Mouse (Mus musculus) kidney, embryonic 14.5 days (tissue): ENCODE data around the gene Inka1. TPM values are rescaled to one million over a fixed set of nuclear protein-coding genes. Genes with fewer than 3 reads are reported as not detected.
"Not testable (repeated sequence)": the region's sequence is repeated elsewhere in the genome, so short reads cannot be mapped to it uniquely, and the experiment has no call there.

Experiments used
- ATAC-seq: fragments of 200-750 bp; cut with Nextera tagmentation; 2 replicates; pipeline ENCODE4 v1.8.0; 2017; ENCODE audit warnings: moderate number of reproducible peaks, mild to moderate bottlenecking, moderate TSS enrichment, moderate library complexity; ENCODE audit not compliant: low FRiP score, low TSS enrichment
- H3K27ac ChIP-seq: fragments of 300-500 bp; sonication (generic); 2 replicates; pipeline ENCODE4 v1.5.1; 2014; ENCODE audit warnings: low read depth, mild to moderate bottlenecking, low read length, moderate library complexity, mixed read lengths
- H3K27me3 ChIP-seq: fragments of 300-500 bp; sonication (generic); 2 replicates; pipeline ENCODE4 v1.6.1; 2014; ENCODE audit warnings: mild to moderate bottlenecking, low read length; ENCODE audit not compliant: control insufficient read depth, insufficient read depth
- H3K36me3 ChIP-seq: fragments of 300-500 bp; sonication (generic); 2 replicates; pipeline ENCODE4 v1.6.1; 2014; ENCODE audit warnings: low read length, mixed read lengths; ENCODE audit not compliant: control insufficient read depth, insufficient read depth
- H3K4me1 ChIP-seq: fragments of 300-500 bp; sonication (generic); 2 replicates; pipeline ENCODE4 v1.6.1; 2014; ENCODE audit warnings: low read length, mixed read lengths; ENCODE audit not compliant: control insufficient read depth, insufficient read depth
- H3K4me2 ChIP-seq: fragments of 300-500 bp; sonication (generic); replicated peaks from 2 replicates; pipeline ENCODE4 v1.6.1; 2014; ENCODE audit warnings: low read depth, mild to moderate bottlenecking, low read length
- H3K4me3 ChIP-seq: fragments of 300-500 bp; sonication (generic); 2 replicates; pipeline ENCODE4 v1.5.1; 2014; ENCODE audit warnings: mild to moderate bottlenecking, low read length
- H3K9ac ChIP-seq: fragments of 300-500 bp; sonication (generic); 2 replicates; pipeline ENCODE4 v1.6.1; 2014; ENCODE audit warnings: low read depth, mild to moderate bottlenecking, low read length, moderate library complexity
- H3K9me3 ChIP-seq: fragments of 300-500 bp; sonication (generic); 2 replicates; pipeline ENCODE4 v1.6.1; 2016; ENCODE audit warnings: low read length; ENCODE audit not compliant: control insufficient read depth
- WGBS: fragments of 180-500 bp; shearing (Covaris S2); extraction: QIAGEN DNeasy Blood & Tissue Kit; methylation state at CpG from one replicate; pipeline ENCODE4 v1.1.7; 2014; 5-methylcytosine and 5-hydroxymethylcytosine counted together
- polyA plus RNA-seq: library from polyadenylated mRNA; unstranded; fragments of >200 nt; fragmentation: Nextera tagmentation; extraction: Ambion mirVana; gene quantifications from 2 replicates; pipeline ENCODE4 v1.2.1, GENCODE M21; 2014

The Inka1 gene
- polyA plus RNA-seq: 64.1 and 69.0 TPM in 2 replicates

DNA sequence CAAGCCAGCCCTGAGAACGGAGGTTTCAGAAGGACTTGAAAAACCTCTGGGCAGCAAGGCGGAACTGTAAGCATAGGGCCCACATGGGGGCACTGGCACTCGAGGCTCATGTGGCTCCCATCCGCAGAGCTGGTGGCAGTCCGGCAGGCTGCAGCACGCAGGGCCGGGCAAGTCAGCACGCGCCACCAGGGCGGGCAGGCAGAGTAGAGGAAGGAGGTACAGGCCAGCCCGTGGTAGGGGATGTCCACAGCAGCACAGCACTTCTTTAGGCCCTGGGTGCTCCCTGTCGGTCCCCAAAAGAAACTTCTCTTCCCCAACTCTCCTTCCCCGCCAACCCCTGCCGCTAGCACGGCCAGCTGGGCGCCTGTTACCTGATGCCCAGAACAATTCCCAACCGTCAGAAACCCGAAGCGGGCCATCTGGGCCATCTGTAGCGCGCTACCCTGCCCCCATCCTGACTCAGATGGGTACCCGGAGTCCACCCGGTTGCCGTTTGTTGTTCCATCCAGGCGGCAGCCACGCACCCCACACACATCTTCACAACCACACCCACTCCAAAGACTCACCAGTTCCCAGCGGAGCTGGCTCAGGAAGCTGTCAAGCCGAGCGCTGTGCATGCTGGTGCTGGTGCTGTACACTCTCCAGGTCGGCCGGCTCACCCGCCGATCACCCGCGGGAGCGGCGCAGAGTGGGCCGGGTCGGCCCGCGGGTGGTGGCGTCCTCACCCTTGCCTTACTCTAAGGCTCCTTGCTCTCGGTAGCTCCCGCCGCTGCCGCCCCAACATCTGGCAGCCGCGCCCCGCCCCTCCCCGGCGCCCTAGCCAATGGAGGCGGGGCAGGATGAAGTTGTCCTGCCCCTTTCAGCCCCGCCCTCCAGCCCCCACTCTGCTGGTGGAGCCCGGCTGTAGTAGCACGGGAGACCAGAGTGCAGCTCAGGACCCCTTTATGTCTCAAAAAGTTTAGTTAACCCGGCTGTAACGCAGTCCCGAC lies at the start of gene Inka1:
Gene Inka1, minus strand, starts transcription at position 749 of the 989 bp plus-strand sequence.
- H3K4me1 ChIP-seq: peaks cover 40% of the 10 kb centered on the region
- WGBS: 0% methylated on average over 55 of the region's 58 CpGs
- ATAC-seq: peak; percentile 64
- no peaks in the 10 kb centered on the region for H3K27me3 ChIP-seq
- H3K9me3 ChIP-seq: no peaks in the 10 kb centered on the region
- peak within 1 kb of the TSS; percentile 100 for H3K27ac ChIP-seq
- peak within 1 kb of the TSS; percentile 45 for H3K4me2 ChIP-seq
- H3K9ac ChIP-seq: peak within 1 kb of the TSS; percentile 79
- peak within 1 kb of the TSS; percentile 53 for H3K4me3 ChIP-seq
- peaks cover 3% of the 10 kb centered on the region; the same call in 1 of the 2 replicates for H3K36me3 ChIP-seq

DNA sequence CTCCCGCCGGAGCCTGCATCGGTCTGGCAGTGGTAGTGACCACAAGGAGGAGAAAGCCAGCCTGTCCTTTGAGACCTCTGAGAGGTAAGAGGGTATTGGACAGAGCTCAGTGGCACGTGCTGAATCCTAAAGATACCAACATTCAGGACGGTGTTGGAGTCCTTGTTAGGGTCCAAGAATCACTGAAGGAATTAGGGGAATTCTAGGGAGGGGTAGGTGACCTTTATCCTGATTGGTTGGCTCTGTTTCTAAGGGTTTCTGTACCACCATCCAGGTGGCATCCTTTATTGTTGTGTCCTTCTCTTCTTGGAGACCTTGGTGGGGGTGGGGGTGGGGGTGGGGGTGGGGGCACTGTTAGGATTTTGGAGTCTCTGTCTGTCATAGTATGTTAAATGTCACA lies 46.4 kb upstream of the Inka1 start:
- Histone ChIP-seq H3K27ac (no peak overlapping the region), H3K4me3 (no peak overlapping the region), H3K27me3 (no peaks in the 10 kb centered on the region), H3K9me3 (no peaks in the 10 kb centered on the region), H3K9ac (no peak overlapping the region), H3K4me1 (no peaks in the 10 kb centered on the region), H3K36me3 (peaks cover 57% of the 10 kb centered on the region), H3K4me2 (no peak overlapping the region)
- 92% methylated on average over 5 of the region's 5 CpGs for WGBS
- no peak for ATAC-seq

DNA sequence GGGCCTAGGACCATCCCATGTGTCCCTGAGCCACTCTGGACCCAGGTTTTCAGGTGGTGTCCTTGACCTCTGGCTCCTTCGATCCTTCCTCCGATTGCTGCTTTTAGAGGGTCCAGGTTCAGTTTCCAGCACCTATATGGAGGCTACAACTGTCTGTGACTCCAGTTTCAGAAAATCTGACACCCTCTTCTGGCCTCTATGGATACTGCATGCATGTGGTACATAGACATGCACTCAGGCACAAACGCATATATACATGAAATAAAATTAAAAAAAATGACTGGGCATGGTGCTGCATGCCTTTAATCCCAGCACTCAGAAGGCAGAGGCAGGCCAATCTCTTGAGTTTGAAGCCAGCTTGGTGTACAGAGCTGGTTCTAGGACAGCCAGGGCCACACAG lies 42.2 kb upstream of the Inka1 start:
- no peak overlapping the region for H3K4me3 ChIP-seq
- peaks cover 57% of the 10 kb centered on the region for H3K36me3 ChIP-seq
- no peaks in the 10 kb centered on the region for H3K9me3 ChIP-seq
- no peak for ATAC-seq
- no peak overlapping the region for H3K4me2 ChIP-seq
- no peaks in the 10 kb centered on the region for H3K4me1 ChIP-seq
- 95% methylated on average over 3 of the region's 3 CpGs for WGBS
- no peak overlapping the region for H3K9ac ChIP-seq
- H3K27ac ChIP-seq: no peak overlapping the region
- H3K27me3 ChIP-seq: no peaks in the 10 kb centered on the region

DNA sequence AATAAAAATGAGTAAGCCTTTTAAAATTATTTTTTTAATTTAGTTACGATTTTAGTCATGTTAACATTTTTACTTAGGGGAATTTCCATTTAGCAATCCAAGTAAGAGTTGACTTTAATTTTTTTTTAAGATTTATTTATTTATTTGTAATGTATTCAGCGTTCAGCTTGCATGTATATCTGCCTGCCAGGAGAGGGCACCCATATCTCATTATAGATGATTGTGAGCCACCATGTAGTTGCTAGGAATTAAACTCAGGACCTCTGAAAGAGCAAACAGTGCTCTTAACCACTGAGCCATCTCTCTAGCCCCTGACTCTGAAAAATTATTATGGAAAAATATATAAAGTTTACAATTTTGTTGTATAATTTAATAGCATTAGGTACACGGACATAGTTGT lies 40.9 kb upstream of the Inka1 start:
- WGBS: 91% methylated on average over 3 of the region's 3 CpGs
- H3K4me3 ChIP-seq: no peak overlapping the region
- no peaks in the 10 kb centered on the region for H3K27me3 ChIP-seq
- ATAC-seq: no peak
- no peak overlapping the region for H3K27ac ChIP-seq
- no peak overlapping the region for H3K4me2 ChIP-seq
- no peaks in the 10 kb centered on the region for H3K4me1 ChIP-seq
- H3K36me3 ChIP-seq: peaks cover 45% of the 10 kb centered on the region
- no peak overlapping the region for H3K9ac ChIP-seq
- H3K9me3 ChIP-seq: no peaks in the 10 kb centered on the region

DNA sequence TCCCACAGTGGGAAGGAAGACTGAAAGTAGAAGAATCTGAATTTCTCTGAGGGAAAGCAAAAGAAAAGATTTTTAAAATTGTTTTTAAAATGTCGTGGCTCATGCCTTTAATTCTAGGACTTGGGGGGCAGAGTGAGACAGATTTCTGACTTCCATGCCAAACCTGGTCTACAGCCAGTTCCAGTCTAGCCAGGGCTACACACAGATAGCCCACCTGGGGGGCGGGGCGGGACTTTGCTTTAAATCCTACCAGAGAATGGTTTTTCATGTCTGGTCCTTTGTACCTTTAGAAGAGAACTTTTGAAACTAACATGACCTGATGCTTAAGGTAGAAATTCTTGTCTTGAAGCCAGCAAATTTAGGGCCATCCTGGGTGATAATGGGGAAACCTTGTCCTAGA lies 37.5 kb upstream of the Inka1 start:
- no peak for ATAC-seq
- H3K27ac ChIP-seq: no peak overlapping the region
- no peak overlapping the region for H3K4me2 ChIP-seq
- no peaks in the 10 kb centered on the region for H3K9me3 ChIP-seq
- peaks cover 3% of the 10 kb centered on the region; the same call in 1 of the 2 replicates for H3K4me1 ChIP-seq
- 91% methylated on average over 3 of the region's 3 CpGs for WGBS
- H3K4me3 ChIP-seq: no peak overlapping the region
- H3K9ac ChIP-seq: no peak overlapping the region
- peaks cover 36% of the 10 kb centered on the region for H3K36me3 ChIP-seq
- no peaks in the 10 kb centered on the region for H3K27me3 ChIP-seq

DNA sequence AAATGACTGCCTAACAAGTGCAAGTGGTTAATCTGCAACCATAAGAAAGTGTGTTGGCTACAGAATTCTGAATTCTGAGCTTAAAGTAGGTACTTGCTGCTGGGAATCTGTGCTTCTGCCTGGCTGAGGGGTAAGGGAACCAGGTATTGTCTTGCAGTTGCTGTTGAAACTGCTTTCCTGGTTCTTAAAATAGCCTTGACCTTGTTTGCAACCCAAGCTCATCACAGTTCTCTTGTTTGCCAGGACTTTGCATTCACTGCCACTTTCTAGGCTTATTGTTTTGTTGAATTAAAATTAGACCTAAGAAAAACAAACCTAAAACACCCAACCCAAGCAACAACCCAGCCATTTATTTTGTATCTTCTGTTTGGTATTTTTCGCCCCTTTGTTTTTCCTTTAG lies 35.1 kb upstream of the Inka1 start:
- no peak for ATAC-seq
- 88% methylated on average over 1 of the region's 1 CpGs for WGBS
- H3K36me3 ChIP-seq: peaks cover 23% of the 10 kb centered on the region
- no peaks in the 10 kb centered on the region for H3K9me3 ChIP-seq
- H3K27ac ChIP-seq: no peak overlapping the region
- no peaks in the 10 kb centered on the region for H3K27me3 ChIP-seq
- H3K4me2 ChIP-seq: no peak overlapping the region
- H3K9ac ChIP-seq: no peak overlapping the region
- peaks cover 3% of the 10 kb centered on the region; the same call in 1 of the 2 replicates for H3K4me1 ChIP-seq
- no peak overlapping the region for H3K4me3 ChIP-seq

DNA sequence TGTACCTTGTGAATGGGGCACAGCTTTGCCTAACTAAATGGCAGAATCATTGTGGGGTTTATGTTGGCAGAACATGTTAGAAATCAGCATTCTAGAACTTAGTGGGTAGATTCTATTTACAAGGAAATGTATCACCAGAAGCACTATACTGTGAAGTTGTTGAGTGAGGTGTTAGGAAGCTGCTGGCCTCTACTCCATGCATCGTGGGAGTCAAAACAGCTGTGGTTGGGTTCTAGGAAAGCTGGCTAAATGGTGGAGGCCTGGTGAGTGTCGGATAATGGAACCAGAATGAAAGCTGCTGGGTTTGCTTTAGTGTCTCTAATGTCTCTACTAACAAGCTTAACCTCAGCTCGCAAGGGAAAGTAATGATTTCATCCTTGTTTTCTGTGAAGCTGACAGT lies 31.4 kb upstream of the Inka1 start:
- peaks cover 8% of the 10 kb centered on the region; the same call in 1 of the 2 replicates for H3K36me3 ChIP-seq
- no peak overlapping the region for H3K27ac ChIP-seq
- H3K9me3 ChIP-seq: no peaks in the 10 kb centered on the region
- no peak overlapping the region for H3K4me3 ChIP-seq
- no peak overlapping the region for H3K4me2 ChIP-seq
- peaks cover 3% of the 10 kb centered on the region; the same call in 1 of the 2 replicates for H3K4me1 ChIP-seq
- H3K9ac ChIP-seq: no peak overlapping the region
- no peak for ATAC-seq
- WGBS: 89% methylated on average over 3 of the region's 3 CpGs
- H3K27me3 ChIP-seq: no peaks in the 10 kb centered on the region

DNA sequence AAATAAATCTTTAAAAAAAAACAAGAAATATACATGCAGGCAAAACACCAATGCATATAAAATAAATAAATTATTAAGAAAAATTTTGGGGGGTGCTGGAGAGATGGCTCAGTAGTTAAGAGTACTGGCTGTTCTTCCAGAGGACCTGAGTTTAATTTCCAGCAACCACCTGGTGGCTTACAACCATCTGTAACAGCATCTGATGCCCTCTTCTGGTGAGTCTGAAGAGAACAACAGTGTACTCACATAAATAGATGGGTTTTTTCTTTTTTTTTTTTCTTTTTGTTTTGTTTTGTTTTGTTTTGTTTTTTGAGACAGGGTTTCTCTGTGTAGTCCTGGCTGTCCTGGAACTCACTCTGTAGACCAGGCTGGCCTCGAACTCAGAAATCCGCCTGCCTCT lies 27.9 kb upstream of the Inka1 start:
- H3K4me1 ChIP-seq, H3K9ac ChIP-seq, H3K4me3 ChIP-seq, H3K36me3 ChIP-seq, H3K27me3 ChIP-seq, H3K27ac ChIP-seq, H3K9me3 ChIP-seq, H3K4me2 ChIP-seq, ATAC-seq: not testable (repeated sequence)
- WGBS: 100% methylated on average over 2 of the region's 2 CpGs

DNA sequence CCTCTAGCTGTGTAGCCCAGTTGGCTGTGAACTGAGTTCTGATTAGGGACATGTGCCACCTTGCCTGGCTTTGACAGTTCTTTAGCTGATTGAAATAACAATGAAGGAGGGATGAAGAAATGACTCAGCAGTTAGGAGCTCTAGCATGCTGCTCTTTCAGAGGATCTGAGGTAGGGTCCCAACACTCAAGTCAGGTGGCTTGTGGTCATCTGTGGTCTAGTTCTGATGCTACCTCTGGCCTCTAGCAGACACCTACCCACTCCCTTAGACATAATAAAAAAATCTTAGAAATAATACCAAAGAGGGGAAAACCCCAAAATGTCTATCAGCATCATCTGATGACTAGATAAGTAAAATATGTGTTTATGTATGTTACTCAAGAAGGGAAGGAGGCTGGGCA lies 24.7 kb upstream of the Inka1 start:
- Histone ChIP-seq H3K4me1 (no peaks in the 10 kb centered on the region), H3K4me2 (no peak overlapping the region), H3K27me3 (no peaks in the 10 kb centered on the region), H3K36me3 (0 out of 2 replicates have a peak, but pooled peaks cover 2% of the 10 kb centered on the region), H3K9ac (no peak overlapping the region), H3K4me3 (no peak overlapping the region), H3K9me3 (no peaks in the 10 kb centered on the region), H3K27ac (no peak overlapping the region)
- no peak for ATAC-seq
